Mouse (Mus musculus): ENCODE measurements around the gene Gucy2c.

GRCm38 (mm10) chr6:136647455-136647861 is 134.1 kb downstream of the Gucy2c start:
- TF ChIP-seq CTCF (IDR thresholded peaks at IDR 0.05 in 2 of 3, conservative IDR thresholded peaks at IDR 0.05 in 1 of 3; ENCODE audit: control insufficient read depth in 1 of 3, insufficient read depth in 1 of 3, low read depth in 2 of 3, low read length in 3 of 3, poor library complexity in 1 of 3, severe bottlenecking in 1 of 3) (no peak), USF1 (IDR thresholded peaks at IDR 0.05; ENCODE audit: low read depth, low read length) (no peak), USF2 (IDR thresholded peaks at IDR 0.05; ENCODE audit: borderline replicate concordance in 1 of 2, insufficient read depth in 1 of 2, low read depth in 1 of 2, low read length in 2 of 2) (no peak), RCOR1 (IDR thresholded peaks at IDR 0.05; ENCODE audit: low read depth, low read length) (no peak), GABPA (IDR thresholded peaks at IDR 0.05; ENCODE audit: low read depth, low read length) (no peak)

All from MEL (cell line).